Mouse (Mus musculus) monocyte, adult 2 months (primary cell): ENCODE results near the gene Slc37a2.
A peak's percentile ranks its signal among the peaks of the same experiment; 100 is the strongest.
"Not testable (repeated sequence)": the region's sequence is repeated elsewhere in the genome, so short reads cannot be mapped to it uniquely, and the experiment has no call there.

Experiments used
- DNase-seq, 2 experiments: peaks; one replicate each; pipeline ENCODE4 v3.0.0; 2022; ENCODE audit warnings: low spot score in 2 of 2, low read depth in 1 of 2

Gene Slc37a2

DNA sequence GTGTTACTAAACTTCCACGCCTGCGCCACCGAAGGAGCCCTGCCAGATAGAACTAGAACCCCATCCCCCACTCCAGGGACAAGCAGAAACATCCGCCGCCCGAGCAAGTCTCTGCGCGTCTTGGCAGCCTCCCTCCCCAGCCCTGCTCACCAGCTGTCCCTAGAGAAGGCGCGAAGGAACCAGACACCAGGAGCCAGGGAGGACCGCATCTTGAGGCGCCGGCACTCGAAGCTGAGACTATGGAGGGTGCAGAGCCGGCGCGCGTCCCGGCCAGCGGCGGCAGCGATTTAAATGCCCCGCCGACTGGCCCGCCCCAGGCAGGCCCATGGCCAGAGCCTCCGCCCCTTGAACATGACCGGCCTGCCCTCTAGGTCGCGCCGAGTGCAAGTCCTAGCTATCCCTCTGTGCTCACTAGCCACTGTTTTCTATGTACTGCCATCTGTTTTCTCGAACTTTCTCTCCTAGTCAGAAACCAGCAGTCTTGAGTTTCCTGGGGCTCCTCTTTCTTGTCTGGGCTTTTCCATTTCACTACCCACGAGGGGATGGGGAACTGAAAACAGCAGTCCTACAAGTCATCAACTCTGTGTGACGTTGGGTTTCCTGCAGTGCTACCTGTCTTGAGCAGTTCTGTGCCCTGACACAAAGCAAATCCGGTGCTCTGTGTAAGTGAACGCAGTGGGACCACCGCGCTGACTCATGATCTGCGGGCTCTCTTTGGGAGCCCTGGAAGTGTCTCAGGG, at the start of gene Slc37a2:
Gene Slc37a2, minus strand, starts transcription at position 590 of the 740 bp plus-strand sequence.
- peak in 1 of 2 experiments; percentile 44 for DNase-seq

DNA sequence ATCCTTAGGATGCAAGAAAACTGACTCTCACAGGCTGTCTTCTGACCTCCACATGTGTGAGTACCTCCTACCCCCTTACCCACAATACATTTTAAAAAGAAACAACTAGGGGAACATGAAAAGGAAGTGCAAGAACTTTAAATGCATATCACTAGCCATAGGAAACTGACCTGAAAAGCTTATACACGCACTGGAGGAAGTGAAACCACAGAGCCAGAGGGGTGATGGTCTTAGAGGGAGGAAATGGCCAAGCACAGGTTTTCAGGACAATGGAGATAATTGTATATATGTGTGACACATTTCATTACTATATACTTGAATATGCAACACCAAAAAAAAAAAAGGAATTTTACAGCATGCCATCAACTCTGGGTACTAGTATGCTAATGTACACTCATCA, 46.2 kb upstream of the Slc37a2 start:
- DNase-seq, result no peak

DNA sequence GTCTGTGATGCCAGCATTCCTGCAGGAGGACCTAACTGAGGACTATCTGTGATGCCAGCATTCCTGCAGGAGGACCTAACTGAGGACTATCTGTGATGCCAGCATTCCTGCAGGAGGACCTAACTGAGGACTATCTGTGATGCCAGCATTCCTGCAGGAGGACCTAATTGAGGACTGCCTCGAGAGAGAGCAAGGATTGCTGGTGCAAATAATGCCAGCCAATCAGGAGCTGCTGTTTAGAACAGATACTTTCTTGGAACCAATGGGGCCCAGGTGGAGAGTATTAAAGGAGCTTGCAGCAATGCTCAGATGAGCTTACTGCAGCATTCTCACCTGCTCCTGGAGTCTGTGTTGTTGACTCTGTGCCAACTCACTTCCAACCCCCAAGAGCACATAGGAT, 45.0 kb upstream of the Slc37a2 start:
- DNase-seq, result not testable (repeated sequence)

DNA sequence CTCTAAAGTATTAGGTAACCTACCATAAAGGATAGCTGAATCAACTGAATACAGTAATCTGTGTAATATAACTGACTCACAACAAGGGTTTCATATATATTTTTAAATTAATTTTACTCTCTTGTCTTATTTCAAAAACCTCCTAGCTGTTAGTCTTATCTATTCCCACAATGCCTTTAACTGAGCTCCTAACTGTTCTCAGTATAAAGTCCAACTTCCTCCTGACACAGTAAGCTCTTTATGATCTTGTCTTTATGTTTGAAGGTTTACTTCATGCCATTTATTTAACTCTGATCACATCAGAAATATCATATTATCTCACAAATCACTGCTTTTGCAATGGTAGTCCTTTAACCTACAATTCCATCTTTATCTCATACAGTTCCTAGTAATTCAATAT, 40.0 kb upstream of the Slc37a2 start:
- no peak for DNase-seq

DNA sequence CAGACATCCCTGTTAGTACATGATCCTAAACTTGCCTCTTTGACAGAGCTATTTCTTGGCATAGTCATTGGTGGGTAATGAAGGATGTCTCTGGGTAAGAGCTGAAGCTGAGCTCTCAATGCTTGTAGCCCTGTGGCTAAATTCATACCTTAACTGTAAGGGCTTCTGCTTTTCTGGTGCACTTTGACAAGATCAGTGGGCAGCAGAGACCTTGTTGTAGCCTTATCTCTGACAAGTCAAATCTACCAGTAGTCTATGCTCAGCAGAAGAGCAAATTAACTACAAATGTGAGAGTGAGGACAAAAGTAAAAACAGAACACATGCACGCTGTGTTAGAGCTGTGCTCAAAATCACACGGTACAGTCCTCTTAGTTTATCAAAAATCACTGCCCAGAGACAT, 11.1 kb upstream of the Slc37a2 start:
- DNase-seq, result no peak

DNA sequence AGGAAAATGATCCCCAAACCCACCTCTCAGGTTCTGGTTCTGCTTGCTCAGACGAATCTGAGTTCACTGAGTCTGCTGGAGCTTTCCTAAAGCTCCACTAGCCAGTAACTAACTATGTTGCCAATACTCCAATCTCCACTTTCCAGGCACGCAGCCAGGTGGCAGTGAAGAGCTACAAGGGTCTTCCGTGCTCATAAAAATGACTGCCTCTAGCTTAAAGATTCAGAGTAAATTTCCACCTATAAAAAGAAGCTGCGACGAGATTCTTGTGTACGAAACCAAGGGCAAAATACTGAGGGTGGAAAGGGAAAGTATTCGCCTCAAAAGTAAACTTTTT, 319 bp upstream of the Slc37a2 start:
- DNase-seq, result no peak

DNA sequence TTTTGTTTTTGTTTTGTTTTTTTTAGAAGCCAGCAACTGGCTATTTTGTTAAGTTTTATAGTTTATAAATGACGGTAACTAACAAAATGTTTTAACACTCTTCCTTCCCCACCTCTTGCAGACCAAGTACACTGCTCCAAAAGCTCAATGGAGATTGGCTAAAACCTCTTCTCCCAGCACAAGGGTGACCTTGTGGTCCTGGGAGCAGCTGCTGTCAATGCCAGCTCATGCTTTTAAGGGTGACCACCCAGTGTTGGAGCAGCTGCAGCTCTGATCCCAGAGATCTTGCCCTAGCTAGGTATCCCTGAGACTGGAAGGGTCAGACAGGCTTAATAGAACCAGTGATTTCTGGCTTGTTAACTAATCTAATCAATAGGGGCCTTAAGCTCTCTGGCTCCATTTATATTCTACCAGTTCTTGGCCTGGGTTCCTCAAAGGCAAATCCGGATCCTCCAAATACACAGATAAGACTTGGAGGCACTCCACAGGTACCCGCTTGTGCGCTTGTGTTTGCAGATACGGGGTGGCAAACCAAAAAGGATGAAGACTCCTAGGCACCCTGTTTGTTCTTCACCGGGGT, 917 bp downstream of the Slc37a2 start:
- DNase-seq, result no peak

DNA sequence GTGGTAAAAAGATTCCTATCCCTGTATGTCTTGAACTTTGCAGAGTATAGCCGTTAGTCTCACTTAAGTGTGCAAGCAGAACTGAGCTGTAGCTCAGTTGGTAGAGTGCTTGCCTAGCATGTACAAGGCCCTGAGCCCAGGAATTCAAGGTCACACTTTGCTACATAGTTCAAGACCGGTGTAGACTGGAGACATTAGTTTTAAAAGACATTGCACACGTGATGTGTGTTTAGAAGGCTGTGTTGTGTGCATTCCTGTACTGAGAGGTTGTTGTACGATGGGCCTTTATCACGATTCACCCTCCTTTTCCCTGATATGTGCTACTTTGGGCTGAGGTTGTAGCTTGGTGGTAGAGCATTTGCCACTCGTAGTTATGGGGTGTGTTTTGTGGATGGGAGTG, 4.9 kb downstream of the Slc37a2 start:
- no peak for DNase-seq

DNA sequence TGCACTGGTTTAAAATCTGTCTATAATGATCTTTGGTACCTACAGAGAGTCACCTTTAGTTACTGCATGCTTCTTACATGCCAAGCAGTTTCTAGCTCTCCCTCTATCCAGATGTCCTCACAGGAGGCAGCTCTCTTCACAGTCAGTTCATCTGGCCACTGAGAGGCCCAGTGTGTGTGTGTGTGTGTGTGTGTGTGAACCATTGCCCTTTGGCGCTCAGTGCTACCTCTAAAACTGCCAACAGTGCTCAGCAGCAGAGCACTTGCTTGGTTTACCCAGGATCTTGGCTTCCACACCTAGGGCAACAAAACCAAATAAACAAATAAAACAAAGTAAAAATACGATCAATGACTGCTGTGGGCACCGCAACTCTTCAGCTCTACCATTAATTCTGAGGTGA, 5.6 kb downstream of the Slc37a2 start:
- no peak for DNase-seq

DNA sequence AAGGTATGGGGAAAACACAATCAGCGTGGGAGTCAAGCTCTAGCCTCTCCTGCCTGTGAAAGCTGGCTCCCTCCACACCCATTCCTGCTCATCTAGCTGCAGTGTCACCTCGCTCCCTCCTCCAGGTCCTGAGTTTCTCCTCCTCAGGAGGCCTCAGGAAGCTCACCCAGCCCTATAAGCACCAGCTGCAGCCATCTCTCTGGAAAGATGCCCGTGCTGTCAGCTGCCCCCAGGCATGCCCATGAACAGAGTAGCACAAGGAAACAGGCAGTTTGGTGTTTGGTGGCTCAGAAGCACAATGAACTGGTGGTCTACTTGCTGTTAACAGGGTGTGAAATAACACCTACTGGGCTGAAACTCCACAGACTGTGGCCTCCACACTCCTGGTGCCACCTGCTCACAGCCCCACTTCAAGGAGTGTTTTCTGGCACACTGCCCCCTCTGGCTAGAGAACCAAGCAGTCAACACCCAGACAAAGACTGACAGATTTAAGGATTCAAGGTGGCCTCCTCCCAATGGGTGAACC, 7.1 kb downstream of the Slc37a2 start:
- DNase-seq, result no peak

DNA sequence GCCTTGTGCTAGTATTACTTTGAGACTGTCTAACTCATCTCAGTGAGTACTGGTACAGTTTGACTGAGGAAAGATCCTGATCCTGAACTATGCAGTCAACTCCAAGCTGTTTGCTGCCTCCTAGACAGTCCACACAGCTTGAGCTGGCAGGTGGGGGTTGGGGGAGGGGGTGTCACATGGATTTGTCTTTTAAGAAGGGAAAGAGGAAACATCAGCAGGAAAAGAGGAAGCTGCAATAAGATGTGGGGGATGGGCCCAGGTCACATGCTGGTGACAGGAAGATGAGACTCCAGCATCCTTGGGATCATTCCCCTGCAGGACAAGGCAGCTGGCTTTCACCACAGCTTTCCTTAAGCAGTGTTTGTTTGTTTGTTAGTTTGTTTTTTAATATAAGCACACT, 8.1 kb downstream of the Slc37a2 start:
- DNase-seq, result peak; percentile 67 to 69

DNA sequence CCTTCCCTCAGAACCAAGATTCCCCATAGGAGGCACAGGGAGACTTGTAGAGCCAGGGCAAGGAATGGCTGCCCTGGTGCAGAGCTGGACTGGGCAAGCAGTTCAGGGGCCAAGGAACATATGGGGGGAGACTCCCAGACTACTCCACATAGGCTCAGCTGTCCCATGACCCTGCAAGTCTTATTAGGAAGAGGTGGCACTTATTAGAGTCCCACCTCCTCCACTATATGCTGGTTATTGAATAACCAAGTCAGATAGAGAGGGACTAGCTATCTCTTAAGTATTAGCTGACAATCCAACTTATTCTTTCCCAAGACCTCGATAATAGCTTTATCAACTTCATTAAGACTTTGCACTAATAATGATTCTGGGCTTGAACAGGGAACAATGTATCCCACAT, 9.7 kb downstream of the Slc37a2 start:
- DNase-seq, result no peak

DNA sequence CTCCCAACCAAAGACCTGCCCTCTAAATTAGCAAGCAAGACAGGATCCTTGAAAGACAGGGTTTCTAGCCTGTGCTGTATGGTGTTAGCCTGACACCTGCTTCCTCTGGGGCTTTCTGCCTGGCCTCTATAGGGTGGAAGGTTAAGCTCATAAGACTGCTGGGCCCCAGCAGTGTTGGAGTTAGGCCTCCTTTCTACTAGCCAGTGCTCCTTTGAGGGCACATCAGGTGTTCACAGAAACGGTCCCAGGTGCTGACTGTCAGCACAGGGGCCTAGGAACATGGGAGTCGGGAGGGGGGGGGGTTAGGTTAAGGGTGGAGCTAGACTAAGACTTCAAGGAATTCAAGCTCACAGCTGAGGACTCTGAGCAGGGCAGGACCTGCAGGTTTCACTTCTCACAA, 10.1 kb downstream of the Slc37a2 start:
- DNase-seq, result no peak

DNA sequence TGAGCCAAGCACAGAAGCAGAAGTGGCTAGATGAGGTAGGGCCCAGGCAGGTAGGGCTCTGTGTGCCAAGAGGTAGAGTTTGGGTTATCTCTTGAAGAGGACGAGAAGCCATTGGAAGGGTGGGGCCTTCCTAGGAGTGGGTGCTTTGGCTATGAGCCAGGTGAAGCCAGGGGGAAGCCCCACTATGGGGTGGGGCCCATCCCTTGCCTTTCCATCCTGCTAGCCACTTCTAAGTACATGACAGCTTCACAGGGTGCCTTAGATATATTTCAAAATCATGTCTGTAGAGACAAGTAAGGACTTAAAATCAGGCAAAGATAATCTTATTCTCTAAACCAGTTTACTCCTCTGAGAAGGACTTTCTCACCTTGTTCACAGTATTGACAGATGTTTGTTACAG, 10.9 kb downstream of the Slc37a2 start:
- DNase-seq, result no peak

DNA sequence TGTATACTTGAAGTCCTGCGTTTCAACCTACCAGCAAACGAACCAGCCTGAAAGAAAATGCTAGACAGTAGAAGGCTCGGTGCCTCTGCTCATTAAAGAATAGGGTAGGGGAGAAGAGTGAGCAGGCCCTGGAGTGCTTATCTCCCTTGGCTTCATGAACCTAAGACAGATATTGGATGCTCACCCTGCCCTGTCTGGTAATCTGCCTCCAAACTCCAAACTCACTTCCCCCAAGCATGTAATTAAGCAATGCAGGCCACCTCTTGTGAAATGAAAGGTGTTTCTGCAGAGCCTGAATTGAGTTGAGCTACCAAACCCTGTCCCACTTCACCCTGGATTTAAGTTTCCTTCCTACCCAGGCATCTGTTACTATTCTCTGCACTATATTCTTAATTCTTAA, 12.8 kb downstream of the Slc37a2 start:
- DNase-seq, result no peak

DNA sequence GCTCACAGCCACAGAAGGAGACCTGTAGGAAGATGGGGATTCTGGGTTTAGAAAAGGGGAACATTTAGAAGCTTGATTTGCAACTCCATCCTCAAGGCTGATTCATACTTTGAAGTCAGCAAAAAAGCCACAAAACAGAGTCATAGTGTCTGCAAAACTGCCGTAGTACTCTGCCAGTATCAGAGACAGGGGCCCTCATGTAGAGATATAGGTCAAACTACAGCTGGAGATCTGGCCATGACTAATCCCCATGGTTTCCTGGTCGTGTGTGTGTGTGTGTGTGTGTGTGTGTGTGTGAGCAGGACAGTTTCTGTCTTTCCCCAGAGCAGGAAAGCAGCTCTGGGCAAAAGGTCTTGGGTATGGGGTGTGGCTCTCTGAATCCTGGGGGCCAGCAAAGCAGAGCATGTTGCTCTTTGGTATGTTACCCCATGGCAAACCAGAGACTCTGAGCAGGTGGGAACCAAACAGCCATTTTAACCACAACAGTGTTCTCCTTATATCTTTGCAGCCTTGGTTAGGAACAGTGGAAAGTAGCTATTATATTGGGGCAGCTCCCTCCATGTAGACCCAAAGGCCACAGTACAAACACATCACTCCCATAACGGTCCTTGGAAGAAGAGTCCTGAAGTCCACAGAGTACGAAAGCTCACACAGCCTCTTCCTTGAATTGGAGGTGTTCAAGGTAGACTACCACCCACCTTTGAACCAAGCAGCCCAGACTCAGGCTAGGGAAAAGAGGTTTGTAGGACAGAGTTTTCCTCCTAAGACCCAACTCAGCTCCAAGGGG, 19.4 kb downstream of the Slc37a2 start:
- DNase-seq, result no peak

DNA sequence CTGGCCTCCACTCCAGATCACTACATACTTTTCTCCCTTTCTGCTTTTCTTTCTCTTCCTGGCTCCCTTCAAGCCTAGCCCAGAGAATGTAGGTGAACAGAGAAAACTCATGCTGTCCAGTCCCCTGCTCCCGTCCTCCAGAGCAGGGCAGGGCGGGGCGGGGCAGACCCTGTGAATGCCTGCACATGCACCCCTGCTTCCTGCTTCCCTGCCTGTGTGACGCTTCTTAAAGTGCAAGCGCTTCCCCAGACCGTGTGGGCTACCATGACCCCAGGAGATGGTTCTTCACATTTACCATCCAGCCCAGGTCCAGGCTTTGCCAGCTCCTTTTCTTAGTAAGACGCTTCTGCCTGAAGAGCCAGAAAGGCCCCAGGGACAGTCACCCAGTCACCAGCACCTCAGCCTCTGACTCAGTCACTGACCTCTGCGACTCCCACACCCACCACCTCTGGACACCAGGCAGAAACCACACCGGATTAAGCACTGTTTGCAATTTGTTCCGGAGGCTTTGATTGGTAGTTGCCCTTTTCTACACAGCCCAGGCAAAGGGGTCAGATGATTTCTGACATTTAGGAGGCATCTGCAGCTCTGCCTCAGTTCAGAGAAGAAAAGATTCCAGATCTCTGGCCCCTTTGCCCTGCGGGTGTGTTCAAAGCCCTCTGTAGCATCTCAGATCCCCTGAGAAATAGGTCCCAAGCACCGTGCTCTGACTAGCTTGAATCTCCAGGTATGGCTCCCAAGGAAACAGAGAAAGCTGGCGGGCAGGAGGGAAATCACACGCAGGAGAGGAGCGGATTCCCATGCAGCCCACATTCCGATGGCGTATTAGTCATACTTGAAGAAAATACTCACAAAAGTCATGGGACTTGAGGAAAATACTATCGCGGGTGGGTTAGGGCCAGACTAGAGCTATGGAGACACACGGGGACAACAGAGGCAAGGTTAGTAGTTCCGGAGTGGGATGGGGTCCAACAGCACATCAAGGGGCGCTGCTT, 23.0 kb downstream of the Slc37a2 start:
- DNase-seq, result no peak

DNA sequence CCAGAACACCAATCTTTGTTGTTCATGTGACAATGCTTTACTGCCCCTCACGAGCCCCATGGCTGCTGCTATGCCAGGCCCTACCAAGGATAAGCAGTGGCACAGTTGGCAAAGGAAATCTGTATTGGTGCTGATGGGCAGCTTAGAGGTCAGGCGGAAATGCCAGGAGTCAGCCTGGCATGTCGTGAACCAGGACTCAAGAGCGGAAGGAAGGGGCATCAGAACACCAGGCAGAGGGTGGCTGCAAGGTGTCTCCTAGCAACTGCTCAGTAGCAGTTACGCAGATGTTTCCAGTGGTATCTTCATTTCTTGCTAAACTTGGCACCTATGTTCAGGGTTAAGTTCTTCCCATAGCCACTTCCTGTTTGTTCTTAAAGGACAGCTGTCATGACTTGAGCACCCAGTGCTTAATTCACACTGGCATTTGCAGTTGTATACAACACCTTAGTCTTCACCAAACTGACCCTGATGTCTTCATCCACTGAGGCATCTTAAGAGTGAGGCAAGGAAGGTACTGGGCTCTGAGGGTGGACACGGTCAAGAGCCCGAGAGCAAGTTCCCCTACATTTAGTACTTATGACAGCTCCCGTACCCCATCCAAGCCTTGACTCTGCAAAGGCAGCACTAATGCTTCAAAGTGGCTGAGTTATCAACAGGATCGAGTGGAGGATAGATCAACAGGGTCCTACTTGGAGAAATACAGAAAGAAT, 24.9 kb downstream of the Slc37a2 start:
- DNase-seq, result no peak

DNA sequence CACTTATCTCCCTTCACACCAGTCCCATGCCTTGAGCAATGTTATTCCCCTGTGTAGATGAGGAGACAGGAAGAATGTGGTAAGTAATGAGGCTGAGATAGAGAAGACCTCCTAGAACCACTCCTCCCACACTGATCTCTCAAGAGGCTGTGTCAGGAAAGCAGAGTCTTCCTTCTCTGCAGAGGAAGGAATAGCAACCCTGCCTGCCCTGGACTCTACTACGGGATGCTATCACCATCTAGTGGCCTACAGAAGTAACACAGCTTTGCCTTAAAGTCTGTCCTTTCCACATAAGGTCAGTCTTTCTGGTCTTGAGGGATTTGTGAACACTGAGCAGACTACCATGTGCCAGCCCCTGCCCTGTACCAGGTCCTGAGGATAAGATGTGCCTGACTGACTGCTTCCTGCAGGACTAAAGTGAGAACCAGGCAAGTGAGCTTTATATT, 25.6 kb downstream of the Slc37a2 start:
- peak in 1 of 2 experiments; percentile 31 for DNase-seq

DNA sequence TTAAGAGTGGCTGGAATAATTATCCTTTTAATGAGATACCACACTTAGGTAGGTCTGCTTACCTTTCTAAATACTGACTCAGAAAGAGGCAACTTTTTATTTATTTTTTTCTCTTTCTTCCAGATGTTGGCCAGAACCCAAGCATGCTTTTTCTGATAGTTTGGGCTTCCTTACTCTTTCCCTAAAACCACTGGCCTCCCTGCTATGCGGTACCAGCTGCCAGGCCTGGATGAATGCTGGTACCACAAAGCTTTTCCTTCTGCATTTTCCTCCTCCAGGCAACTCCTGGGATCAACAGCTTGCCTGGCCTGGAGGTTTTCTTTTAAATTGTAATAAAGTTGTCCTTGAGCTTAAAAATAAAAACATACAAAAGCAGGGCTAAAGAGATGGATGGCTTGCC, 30.0 kb downstream of the Slc37a2 start:
- no peak for DNase-seq
